Mouse (Mus musculus): Measurements from ENCODE around the gene Gpatch4. TPM values are rescaled to one million over a fixed set of nuclear protein-coding genes. Genes with fewer than 3 reads are reported as not detected.
A peak's percentile ranks its signal among the peaks of the same experiment; 100 is the strongest.

The Gpatch4 gene
- polyA plus RNA-seq, 1 experiment from 2014 or later, result 30.7 TPM

DNA sequence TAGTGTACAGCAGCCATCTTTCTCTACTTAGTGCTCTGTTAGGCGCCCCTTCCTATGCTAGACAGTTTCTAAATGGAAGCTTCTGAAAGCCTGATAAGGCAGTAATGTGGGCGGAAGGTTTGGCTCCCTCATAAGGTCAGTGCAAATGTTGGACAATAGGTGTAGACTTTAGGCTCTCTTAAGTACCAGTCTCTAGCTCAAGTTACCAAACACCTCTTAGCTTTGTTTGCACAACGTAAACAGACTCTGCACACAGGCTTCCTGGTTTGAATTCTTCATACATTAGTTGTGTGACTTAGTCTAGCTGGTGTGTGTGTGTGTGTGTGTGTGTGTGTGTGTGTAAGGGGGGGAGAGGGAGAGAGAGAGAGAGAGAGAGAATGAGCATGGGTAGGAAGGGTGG, 6.6 kb downstream of the Gpatch4 start:
- Histone ChIP-seq H3K27me3 (no peaks in the 10 kb centered on the region), H3K4me1 (0 out of 2 replicates have a peak, but pooled peaks cover 5% of the 10 kb centered on the region), H3K4me2 (no peak overlapping the region), H3K36me3 (ENCODE audit: poor library complexity, severe bottlenecking) (peaks cover 41% of the 10 kb centered on the region), H3K9me3 (replicated peaks) (no peaks in the 10 kb centered on the region), H3K9ac (no peak overlapping the region), H3K27ac (no peak overlapping the region), H3K4me3 (no peak overlapping the region)
- ATAC-seq, result no peak
- 90% methylated on average over 3 of the region's 3 CpGs for WGBS

GRCm38 (mm10) chr3:88057030-88057429, 14.1 kb downstream of the Gpatch4 start:
- Histone ChIP-seq H3K4me3 (peak overlapping the region; percentile 89; the same call in 1 of the 2 replicates), H3K9ac (peak overlapping the region; percentile 94; the same call in 1 of the 2 replicates), H3K27ac (no peak overlapping the region), H3K36me3 (ENCODE audit: poor library complexity, severe bottlenecking) (peaks cover 47% of the 10 kb centered on the region), H3K4me2 (peak overlapping the region; percentile 93), H3K9me3 (replicated peaks) (no peaks in the 10 kb centered on the region), H3K4me1 (peaks cover 23% of the 10 kb centered on the region), H3K27me3 (no peaks in the 10 kb centered on the region)
- no peak for ATAC-seq
- 81% methylated on average over 6 of the region's 6 CpGs for WGBS

DNA sequence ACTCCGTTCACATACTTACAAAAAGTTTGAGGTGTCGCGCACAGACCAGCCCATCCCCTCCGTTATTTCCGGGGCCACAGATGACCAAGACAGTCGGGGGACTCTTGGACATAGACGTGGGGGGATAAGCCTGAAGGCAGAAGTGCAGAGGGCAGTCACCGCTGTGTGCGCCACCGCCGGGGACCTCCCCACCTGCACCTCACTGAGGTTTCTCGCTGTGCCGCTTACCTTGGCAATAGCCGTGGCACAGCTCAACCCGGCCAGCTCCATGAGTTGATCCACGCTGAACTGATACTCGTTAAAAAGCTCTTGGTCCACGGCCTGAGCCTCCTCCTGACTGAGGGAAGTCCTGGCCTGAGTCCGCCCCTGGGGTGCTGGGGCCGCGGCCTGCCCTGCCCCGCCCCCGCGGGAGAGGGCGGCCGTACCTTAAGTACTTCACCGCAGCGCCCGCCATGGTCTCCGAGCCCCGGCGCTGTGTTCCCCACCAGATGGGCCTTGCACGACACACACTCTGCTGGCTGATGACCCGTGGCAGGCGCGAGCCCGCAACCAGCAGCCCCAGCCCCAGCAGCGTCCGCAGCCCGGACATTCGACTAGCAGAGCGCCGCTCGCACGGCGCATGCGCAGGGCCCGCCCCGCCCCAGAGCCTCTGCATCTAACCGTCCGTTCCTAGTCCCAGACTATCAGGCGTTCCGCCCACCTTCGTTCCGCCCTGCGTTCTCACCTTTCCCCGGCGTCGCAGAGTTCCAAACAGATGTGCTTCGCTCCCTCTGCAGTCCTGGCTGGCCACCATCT, 15.2 kb downstream of the Gpatch4 start, which contains the start of gene Naxe:
Gene Naxe, minus strand, starts transcription at position 594 of the 795 bp plus-strand sequence.
- Histone ChIP-seq H3K4me1 (peaks cover 23% of the 10 kb centered on the region), H3K27me3 (no peaks in the 10 kb centered on the region), H3K9me3 (replicated peaks) (no peaks in the 10 kb centered on the region), H3K4me3 (peak within 1 kb of the TSS; percentile 89), H3K27ac (no peak within 1 kb of the TSS), H3K4me2 (peak within 1 kb of the TSS; percentile 93), H3K9ac (peak within 1 kb of the TSS; percentile 94), H3K36me3 (ENCODE audit: poor library complexity, severe bottlenecking) (peaks cover 36% of the 10 kb centered on the region)
- 1% methylated on average over 60 of the region's 60 CpGs for WGBS
- ATAC-seq, result peak; percentile 94

DNA sequence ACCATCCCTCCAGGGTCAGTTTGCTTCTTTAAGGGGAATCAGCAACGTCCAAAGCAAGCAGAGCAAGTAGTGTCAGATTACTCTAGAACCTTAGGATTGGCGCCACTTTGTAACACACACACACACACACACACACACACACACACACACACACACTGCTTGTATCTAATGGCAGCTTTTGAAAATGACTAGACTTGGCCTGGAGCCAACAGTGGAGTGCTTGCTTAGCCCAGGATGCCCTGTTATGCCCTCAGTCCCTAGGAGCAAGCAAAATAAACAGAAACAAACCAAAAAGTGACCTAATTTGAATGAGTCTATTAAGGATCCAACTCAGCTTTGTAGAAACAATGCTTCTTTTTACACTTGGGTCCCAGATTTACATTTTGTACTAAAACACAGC, 25.5 kb downstream of the Gpatch4 start:
- ATAC-seq, result no peak
- Histone ChIP-seq H3K4me3 (no peak overlapping the region), H3K4me2 (no peak overlapping the region), H3K27me3 (peaks cover 9% of the 10 kb centered on the region; the same call in 1 of the 2 replicates), H3K36me3 (ENCODE audit: poor library complexity, severe bottlenecking) (no peaks in the 10 kb centered on the region), H3K9me3 (replicated peaks) (no peaks in the 10 kb centered on the region), H3K27ac (no peak overlapping the region), H3K4me1 (no peaks in the 10 kb centered on the region), H3K9ac (no peak overlapping the region)
- 14% methylated on average over 2 of the region's 2 CpGs for WGBS

DNA sequence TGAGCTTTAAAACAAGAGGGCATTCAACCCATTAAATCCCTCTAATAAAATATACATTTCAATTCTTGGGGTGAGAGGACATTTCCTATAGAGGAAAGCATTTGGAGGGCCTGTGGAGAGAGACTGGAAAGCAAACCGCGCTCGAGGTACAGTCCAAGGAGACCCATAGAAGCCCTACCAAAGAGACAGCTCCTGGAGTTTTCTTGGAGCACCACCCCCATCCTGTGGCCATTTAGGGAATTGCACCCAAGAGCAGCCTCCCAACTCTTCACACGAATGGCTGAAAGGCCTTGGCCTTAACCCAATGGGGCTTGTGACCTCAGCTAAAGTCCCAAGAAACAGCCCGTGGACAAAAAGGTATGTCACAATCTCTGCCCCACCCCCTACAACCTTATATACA, 28.9 kb downstream of the Gpatch4 start:
- Histone ChIP-seq H3K27me3 (peaks cover 17% of the 10 kb centered on the region), H3K9me3 (replicated peaks) (no peaks in the 10 kb centered on the region), H3K4me2 (no peak overlapping the region), H3K9ac (no peak overlapping the region), H3K4me1 (no peaks in the 10 kb centered on the region), H3K4me3 (no peak overlapping the region), H3K36me3 (ENCODE audit: poor library complexity, severe bottlenecking) (no peaks in the 10 kb centered on the region), H3K27ac (no peak overlapping the region)
- 0% methylated on average over 5 of the region's 5 CpGs for WGBS
- peak; percentile 83 for ATAC-seq

DNA sequence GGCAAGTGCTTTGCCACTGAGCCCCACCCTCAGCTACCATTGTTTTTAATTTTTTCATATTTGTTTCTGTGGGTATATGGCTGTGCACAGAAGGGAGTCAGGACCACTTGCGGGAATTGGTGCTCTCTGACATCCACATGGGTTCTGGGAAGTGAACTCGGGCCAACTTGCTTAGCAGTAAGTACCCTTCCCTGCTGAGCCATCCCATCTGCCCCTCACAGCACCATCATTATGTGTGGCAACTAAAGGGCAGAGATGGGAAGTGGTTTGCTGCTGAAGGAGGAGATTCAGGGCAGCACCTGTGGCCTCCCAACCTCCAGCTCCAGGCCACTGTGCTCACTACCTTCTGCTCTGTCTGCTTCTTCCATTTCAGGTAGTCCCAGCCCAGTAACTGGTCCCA, 30.7 kb downstream of the Gpatch4 start:
- WGBS, result 63% methylated on average over 2 of the region's 2 CpGs
- H3K4me3 ChIP-seq, result no peak overlapping the region
- no peaks in the 10 kb centered on the region for H3K9me3 ChIP-seq (replicated peaks)
- peaks cover 17% of the 10 kb centered on the region for H3K27me3 ChIP-seq
- no peaks in the 10 kb centered on the region for H3K4me1 ChIP-seq
- no peak overlapping the region for H3K4me2 ChIP-seq
- no peaks in the 10 kb centered on the region for H3K36me3 ChIP-seq (ENCODE audit: poor library complexity, severe bottlenecking)
- H3K27ac ChIP-seq, result no peak overlapping the region
- no peak overlapping the region for H3K9ac ChIP-seq
- no peak for ATAC-seq

DNA sequence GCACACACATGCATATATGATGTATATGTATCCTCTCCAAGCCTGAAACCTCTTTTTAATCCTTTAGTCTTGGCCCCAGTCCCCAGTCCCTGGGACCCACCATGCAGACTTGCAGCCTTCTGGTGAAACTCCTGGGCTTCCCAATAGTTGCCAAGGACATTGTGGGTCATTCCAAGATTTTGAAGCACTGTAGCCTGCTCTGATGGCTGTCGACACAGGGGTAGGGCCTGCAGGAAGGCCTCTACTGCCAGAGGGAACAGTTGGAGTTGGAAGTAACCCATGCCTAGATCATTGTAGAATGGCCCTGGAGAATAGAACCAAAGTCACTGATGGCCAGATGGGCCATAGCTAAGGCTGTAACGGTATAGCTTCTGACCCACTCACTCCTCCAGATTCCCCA, 31.4 kb downstream of the Gpatch4 start:
- no peak overlapping the region for H3K4me2 ChIP-seq
- WGBS, result 77% methylated on average over 2 of the region's 2 CpGs
- H3K27ac ChIP-seq, result no peak overlapping the region
- H3K4me3 ChIP-seq, result no peak overlapping the region
- no peaks in the 10 kb centered on the region for H3K9me3 ChIP-seq (replicated peaks)
- H3K4me1 ChIP-seq, result no peaks in the 10 kb centered on the region
- ATAC-seq, result no peak
- no peak overlapping the region for H3K9ac ChIP-seq
- peaks cover 17% of the 10 kb centered on the region for H3K27me3 ChIP-seq
- H3K36me3 ChIP-seq (ENCODE audit: poor library complexity, severe bottlenecking), result no peaks in the 10 kb centered on the region

GRCm38 (mm10) chr3:88074766-88075165, 31.9 kb downstream of the Gpatch4 start:
- 81% methylated on average over 8 of the region's 8 CpGs for WGBS
- H3K27ac ChIP-seq, result no peak overlapping the region
- no peak for ATAC-seq
- no peak overlapping the region for H3K4me2 ChIP-seq
- H3K4me1 ChIP-seq, result no peaks in the 10 kb centered on the region
- peak overlapping the region; percentile 8; the same call in 1 of the 2 replicates for H3K9ac ChIP-seq
- H3K36me3 ChIP-seq (ENCODE audit: poor library complexity, severe bottlenecking), result no peaks in the 10 kb centered on the region
- peaks cover 17% of the 10 kb centered on the region for H3K27me3 ChIP-seq
- no peak overlapping the region for H3K4me3 ChIP-seq
- no peaks in the 10 kb centered on the region for H3K9me3 ChIP-seq (replicated peaks)

DNA sequence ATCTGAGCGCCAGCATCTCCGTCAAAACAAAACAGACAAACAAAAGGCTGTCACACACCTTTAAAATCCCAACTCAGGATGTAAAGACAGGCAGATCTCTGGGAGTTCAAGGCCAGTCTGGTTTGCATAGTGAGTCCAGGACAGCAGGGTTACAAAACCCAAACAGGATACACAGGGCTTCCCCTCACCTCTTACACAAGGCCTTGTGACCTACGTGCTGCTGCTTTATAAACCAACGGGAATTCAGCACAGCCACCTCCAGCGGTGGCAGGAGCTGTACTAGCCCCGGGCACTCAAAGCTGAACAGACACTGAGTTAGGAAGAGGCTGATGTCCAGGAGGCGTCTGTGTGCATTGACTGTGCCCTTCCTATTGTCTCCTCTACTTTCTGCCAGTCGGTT, 34.5 kb downstream of the Gpatch4 start:
- Histone ChIP-seq H3K4me2 (no peak overlapping the region), H3K27me3 (peaks cover 10% of the 10 kb centered on the region), H3K36me3 (ENCODE audit: poor library complexity, severe bottlenecking) (no peaks in the 10 kb centered on the region), H3K4me1 (peaks cover 6% of the 10 kb centered on the region), H3K27ac (no peak overlapping the region), H3K9ac (no peak overlapping the region), H3K4me3 (no peak overlapping the region), H3K9me3 (replicated peaks) (no peaks in the 10 kb centered on the region)
- ATAC-seq, result no peak
- WGBS, result 42% methylated on average over 8 of the region's 8 CpGs

DNA sequence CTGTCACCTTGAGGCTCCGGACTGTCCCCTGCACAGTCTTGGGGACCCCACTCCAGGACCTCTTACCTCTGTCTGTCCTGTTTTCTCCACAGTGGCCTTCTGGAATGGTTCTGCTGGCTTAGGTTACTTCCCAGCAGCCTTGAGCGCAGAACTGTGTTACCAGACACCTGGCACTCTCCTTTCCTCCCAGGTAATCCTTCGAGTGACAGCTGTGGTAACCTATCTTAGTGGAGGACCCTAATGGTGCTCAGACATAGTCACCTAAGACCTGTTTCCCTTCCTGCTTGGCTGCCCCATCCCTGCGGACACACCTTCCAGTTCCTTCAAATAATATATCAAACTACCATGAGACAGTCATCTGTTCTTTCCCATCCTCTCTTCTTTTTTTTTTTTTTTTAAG, 35.3 kb downstream of the Gpatch4 start, which contains the start of gene Ttc24:
Gene Ttc24, minus strand, starts transcription at position 101 of the 400 bp plus-strand sequence.
- 81% methylated on average over 4 of the region's 4 CpGs for WGBS
- H3K9me3 ChIP-seq (replicated peaks), result no peaks in the 10 kb centered on the region

DNA sequence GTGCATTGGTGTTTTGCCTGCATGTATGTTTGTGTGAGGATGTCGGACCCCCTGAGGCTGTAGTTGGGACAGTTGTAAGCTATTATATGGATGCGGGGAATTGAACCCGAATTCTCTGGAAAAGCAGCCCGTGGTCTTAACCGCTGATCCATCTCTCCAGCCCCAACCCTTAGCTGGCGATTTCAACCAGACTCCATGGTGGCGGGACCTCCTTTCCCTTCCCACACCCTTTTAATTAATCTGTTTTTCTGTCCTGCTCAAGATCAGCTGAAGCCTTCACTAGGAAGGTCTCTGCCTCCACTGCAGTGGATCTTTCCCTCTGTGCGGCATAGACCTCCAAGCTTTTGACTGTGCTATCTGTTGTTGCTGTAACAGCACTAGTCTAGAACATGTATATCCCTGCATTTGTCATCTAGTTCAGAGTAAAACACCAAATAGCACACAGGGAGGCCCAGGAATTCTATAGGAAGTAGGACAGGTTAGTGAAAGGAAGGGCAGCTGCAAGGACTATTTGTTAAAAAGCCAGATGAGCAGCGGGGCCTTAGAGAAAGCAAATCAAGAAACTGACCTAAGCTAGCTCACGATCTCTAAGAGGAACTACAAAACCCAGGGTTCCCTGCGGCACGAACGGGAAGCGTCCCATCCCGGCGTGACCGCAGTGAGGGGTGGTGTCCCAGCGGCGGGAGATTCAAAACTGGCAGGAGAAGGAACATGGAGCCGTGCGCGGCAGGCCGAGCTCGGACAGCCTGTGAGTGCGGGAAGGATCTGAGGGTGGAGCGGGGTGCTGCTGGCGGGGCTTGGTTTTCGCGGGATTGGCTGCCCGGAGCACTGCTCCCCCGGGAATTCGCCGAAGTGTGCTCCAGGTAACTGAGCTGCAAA, 38.7 kb downstream of the Gpatch4 start, which contains the start of gene Iqgap3:
Gene Iqgap3, plus strand, starts transcription at position 627 of the 879 bp plus-strand sequence.
- peak within 1 kb of the TSS; percentile 71 for H3K4me2 ChIP-seq
- H3K27me3 ChIP-seq, result no peaks in the 10 kb centered on the region
- peaks cover 16% of the 10 kb centered on the region; the same call in 1 of the 2 replicates for H3K36me3 ChIP-seq (ENCODE audit: poor library complexity, severe bottlenecking)
- peaks cover 15% of the 10 kb centered on the region for H3K4me1 ChIP-seq
- H3K9me3 ChIP-seq (replicated peaks), result no peaks in the 10 kb centered on the region
- 20% methylated on average over 33 of the region's 33 CpGs for WGBS
- H3K9ac ChIP-seq, result peak within 1 kb of the TSS; percentile 60
- ATAC-seq, result peak; percentile 93
- peak within 1 kb of the TSS; percentile 56 for H3K4me3 ChIP-seq
- H3K27ac ChIP-seq, result no peak within 1 kb of the TSS

More for the DNA sequence above, 35.3 kb downstream of the Gpatch4 start, which contains the start of gene Ttc24:
- no peak within 1 kb of the TSS for H3K4me2 ChIP-seq
- no peak within 1 kb of the TSS for H3K9ac ChIP-seq
- no peak within 1 kb of the TSS for H3K27ac ChIP-seq
- H3K36me3 ChIP-seq (ENCODE audit: poor library complexity, severe bottlenecking), result no peaks in the 10 kb centered on the region
- no peak within 1 kb of the TSS for H3K4me3 ChIP-seq
- peaks cover 14% of the 10 kb centered on the region for H3K4me1 ChIP-seq
- H3K27me3 ChIP-seq, result peaks cover 7% of the 10 kb centered on the region; the same call in 1 of the 2 replicates
- no peak for ATAC-seq

DNA sequence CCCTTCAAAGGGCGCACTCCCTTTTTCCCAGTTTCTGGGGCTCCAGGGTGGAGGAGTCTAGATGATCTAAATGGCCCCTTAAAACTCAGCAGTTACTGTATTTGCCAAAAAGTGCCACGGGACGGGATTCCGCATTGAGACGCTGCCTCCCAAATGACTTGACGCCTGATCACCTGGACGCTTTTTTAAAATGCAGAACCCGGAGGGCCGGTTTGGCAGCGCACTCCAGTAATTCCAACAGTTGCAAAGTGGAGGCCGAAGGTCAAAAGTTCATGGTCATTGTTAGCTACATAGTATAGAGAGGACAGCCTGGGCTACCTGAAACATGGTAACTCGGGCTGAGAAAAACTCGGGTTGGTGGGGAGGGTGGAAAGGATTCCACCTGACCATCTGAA, 39.3 kb downstream of the Gpatch4 start:
- Histone ChIP-seq H3K4me2 (peak overlapping the region; percentile 71), H3K4me1 (peaks cover 15% of the 10 kb centered on the region), H3K4me3 (peak overlapping the region; percentile 56), H3K27ac (no peak overlapping the region), H3K9ac (peak overlapping the region; percentile 60), H3K27me3 (no peaks in the 10 kb centered on the region), H3K9me3 (replicated peaks) (no peaks in the 10 kb centered on the region), H3K36me3 (ENCODE audit: poor library complexity, severe bottlenecking) (peaks cover 16% of the 10 kb centered on the region; the same call in 1 of the 2 replicates)
- 3% methylated on average over 13 of the region's 13 CpGs for WGBS
- 0 out of 2 replicates have a peak, but pooled peaks have one; percentile 19 for ATAC-seq

Data from forebrain, embryonic 13.5 days (tissue).